Mouse (Mus musculus) olfactory bulb, adult 2 months (tissue): ENCODE data around the gene E030018B13Rik. TPM values are rescaled to one million over a fixed set of nuclear protein-coding genes. Genes with fewer than 3 reads are reported as not detected.

Experiments used
- H3K27ac ChIP-seq: fragments of 200-500 bp; 2 replicates; pipeline ENCODE4 v1.5.1; 2012; ENCODE audit warnings: low read depth, low read length; ENCODE audit not compliant: insufficient read depth
- H3K4me1 ChIP-seq: fragments of 200-500 bp; 2 replicates; pipeline ENCODE4 v1.6.1; 2012; ENCODE audit warnings: low read length; ENCODE audit not compliant: control insufficient read depth, insufficient read depth
- H3K4me3 ChIP-seq: fragments of 200-500 bp; 2 replicates; pipeline ENCODE4 v1.5.1; 2012; ENCODE audit warnings: mild to moderate bottlenecking, low read depth, low read length, moderate library complexity; ENCODE audit not compliant: insufficient read depth
- CTCF ChIP-seq: fragments of 200-500 bp; IDR thresholded peaks from 2 replicates; pipeline ENCODE4 v1.5.1; 2012; ENCODE audit warnings: low read depth, mild to moderate bottlenecking, low read length, moderate library complexity; ENCODE audit not compliant: insufficient read depth
- POLR2A ChIP-seq: fragments of 200-500 bp; IDR thresholded peaks from 2 replicates; pipeline ENCODE4 v1.6.1; 2012; ENCODE audit warnings: mild to moderate bottlenecking, low read depth, low read length, moderate library complexity; ENCODE audit not compliant: insufficient read depth
- WGBS: fragments of 180-500 bp; shearing (Covaris S2); methylation state at CpG from one replicate; pipeline ENCODE4 v1.1.7; 2018; 5-methylcytosine and 5-hydroxymethylcytosine counted together
- polyA plus RNA-seq: library from polyadenylated mRNA; stranded (reverse); fragments of >200 nt; gene quantifications from 2 replicates; pipeline ENCODE4 v1.2.4, GENCODE M21; 2012; ENCODE audit warnings: low replicate concordance; ENCODE audit not compliant: missing spikeins, insufficient read depth, insufficient read length

E030018B13Rik gene
- polyA plus RNA-seq, 1 experiment = not detected

GRCm38 (mm10) chr7:63952077-63952898 lies 35.6 kb downstream of the E030018B13Rik start:
- TF ChIP-seq POLR2A (no peak), CTCF (no peak)
- Histone ChIP-seq H3K4me3 (no peak overlapping the region), H3K4me1 (peaks cover 15% of the 10 kb centered on the region), H3K27ac (no peak overlapping the region)
- 72% methylated on average over 7 of the region's 7 CpGs for WGBS

- Histone ChIP-seq H3K4me3 (no peak overlapping the region), H3K4me1 (peaks cover 30% of the 10 kb centered on the region), H3K27ac (no peak overlapping the region)
- TF ChIP-seq POLR2A (no peak), CTCF (no peak)
- 92% methylated on average over 2 of the region's 2 CpGs for WGBS
These were observed 38.8 kb downstream of the E030018B13Rik start for GRCm38 (mm10) chr7:63955440-63955839.

GRCm38 (mm10) chr7:63956138-63956823 lies 39.6 kb downstream of the E030018B13Rik start:
- Histone ChIP-seq H3K27ac (no peak overlapping the region), H3K4me3 (no peak overlapping the region), H3K4me1 (peaks cover 27% of the 10 kb centered on the region)
- WGBS = 81% methylated on average over 14 of the region's 14 CpGs
- no peak for TF ChIP-seq POLR2A
- no peak for TF ChIP-seq CTCF

- TF ChIP-seq CTCF = no peak
- TF ChIP-seq POLR2A = no peak
- peak overlapping the region; percentile 28; the same call in 1 of the 2 replicates for H3K27ac ChIP-seq
- H3K4me3 ChIP-seq = no peak overlapping the region
- WGBS = 39% methylated on average over 16 of the region's 16 CpGs
- peaks cover 25% of the 10 kb centered on the region for H3K4me1 ChIP-seq
These were observed 40.5 kb downstream of the E030018B13Rik start for GRCm38 (mm10) chr7:63956981-63957713.

- TF ChIP-seq POLR2A (no peak), CTCF (no peak)
- Histone ChIP-seq H3K4me1 (peaks cover 25% of the 10 kb centered on the region), H3K27ac (peak overlapping the region; percentile 28; the same call in 1 of the 2 replicates), H3K4me3 (no peak overlapping the region)
- 56% methylated on average over 12 of the region's 12 CpGs for WGBS
These were observed 41.4 kb downstream of the E030018B13Rik start for GRCm38 (mm10) chr7:63957872-63958640.

GRCm38 (mm10) chr7:63963632-63964031 lies 47.0 kb downstream of the E030018B13Rik start:
- peaks cover 3% of the 10 kb centered on the region for H3K4me1 ChIP-seq
- TF ChIP-seq CTCF (no peak), POLR2A (no peak)
- WGBS = 90% methylated on average over 5 of the region's 5 CpGs

GRCm38 (mm10) chr7:63964121-63964520 lies 47.5 kb downstream of the E030018B13Rik start:
- TF ChIP-seq POLR2A = no peak
- no peak for TF ChIP-seq CTCF

More at GRCm38 (mm10) chr7:63963632-63964031, 47.0 kb downstream of the E030018B13Rik start:
- Histone ChIP-seq H3K4me3 (no peak overlapping the region), H3K27ac (no peak overlapping the region)

GRCm38 (mm10) chr7:63965135-63965534 lies 48.5 kb downstream of the E030018B13Rik start:
- Histone ChIP-seq H3K27ac (no peak overlapping the region), H3K4me1 (no peaks in the 10 kb centered on the region), H3K4me3 (no peak overlapping the region)
- WGBS = 69% methylated on average over 2 of the region's 2 CpGs
- TF ChIP-seq POLR2A (no peak), CTCF (no peak)

More at GRCm38 (mm10) chr7:63964121-63964520, 47.5 kb downstream of the E030018B13Rik start:
- H3K4me3 ChIP-seq = no peak overlapping the region
- H3K4me1 ChIP-seq = no peaks in the 10 kb centered on the region
- H3K27ac ChIP-seq = no peak overlapping the region
- WGBS = 88% methylated on average over 6 of the region's 6 CpGs
